Mouse (Mus musculus) hindbrain, embryonic 10.5 days (tissue): ENCODE data around the gene Tmem131. TPM values are rescaled to one million over a fixed set of nuclear protein-coding genes. Genes with fewer than 3 reads are reported as not detected.
"Not testable (repeated sequence)": the region's sequence is repeated elsewhere in the genome, so short reads cannot be mapped to it uniquely, and the experiment has no call there.

ENCODE experiments used
- DNase-seq: peaks from one replicate; pipeline ENCODE4 v3.0.0-alpha.2; 2017; ENCODE audit warnings: low spot score
- H3K27ac ChIP-seq: fragments of 300-500 bp; sonication (generic); 2 replicates; pipeline ENCODE4 v1.5.1; 2016; ENCODE audit warnings: mild to moderate bottlenecking, moderate library complexity
- H3K27me3 ChIP-seq: fragments of 300-500 bp; sonication (generic); 2 replicates; pipeline ENCODE4 v1.6.1; 2016; ENCODE audit warnings: mild to moderate bottlenecking; ENCODE audit not compliant: poor library complexity, insufficient read depth, severe bottlenecking
- H3K36me3 ChIP-seq: fragments of 300-500 bp; sonication (generic); 2 replicates; pipeline ENCODE4 v1.6.1; 2016; ENCODE audit warnings: mild to moderate bottlenecking, moderate library complexity
- H3K4me1 ChIP-seq: fragments of 300-500 bp; sonication (generic); replicated peaks from 2 replicates; pipeline ENCODE4 v1.6.1; 2016; ENCODE audit warnings: mild to moderate bottlenecking
- H3K4me3 ChIP-seq: fragments of 300-500 bp; sonication (generic); 2 replicates; pipeline ENCODE4 v1.5.1; 2016; ENCODE audit warnings: mild to moderate bottlenecking, moderate library complexity
- H3K9me3 ChIP-seq: fragments of 300-500 bp; sonication (generic); 2 replicates; pipeline ENCODE4 v1.6.1; 2016; ENCODE audit warnings: mild to moderate bottlenecking, moderate library complexity
- WGBS: fragments of 180-500 bp; shearing (Covaris S2); methylation state at CpG from one replicate; pipeline ENCODE4 v1.1.7; 2016; 5-methylcytosine and 5-hydroxymethylcytosine counted together
- polyA plus RNA-seq: library from polyadenylated mRNA; unstranded; fragments of >200 nt; fragmentation: Nextera tagmentation; extraction: Ambion mirVana; gene quantifications from 2 replicates; pipeline ENCODE4 v1.2.1, GENCODE M21; 2016

The Tmem131 gene
- polyA plus RNA-seq, 1 experiment from 2014 or later, result 12.7 TPM

- Histone ChIP-seq H3K36me3 (0 out of 2 replicates have a peak, but pooled peaks cover 4% of the 10 kb centered on the region), H3K27ac (no peak overlapping the region), H3K4me1 (no peaks in the 10 kb centered on the region), H3K9me3 (no peaks in the 10 kb centered on the region), H3K4me3 (no peak overlapping the region), H3K27me3 (no peaks in the 10 kb centered on the region)
- no peak for DNase-seq
- WGBS, result 80% methylated on average over 6 of the region's 6 CpGs
These were observed 39.0 kb downstream of the Tmem131 start for GRCm38 (mm10) chr1:36904489-36904888.

GRCm38 (mm10) chr1:36904084-36904451 lies 39.4 kb downstream of the Tmem131 start:
- H3K27me3 ChIP-seq, result no peaks in the 10 kb centered on the region
- H3K4me1 ChIP-seq, result no peaks in the 10 kb centered on the region
- no peaks in the 10 kb centered on the region for H3K9me3 ChIP-seq
- 0 out of 2 replicates have a peak, but pooled peaks cover 4% of the 10 kb centered on the region for H3K36me3 ChIP-seq
- DNase-seq, result no peak
- H3K4me3 ChIP-seq, result no peak overlapping the region
- no peak overlapping the region for H3K27ac ChIP-seq
- 74% methylated on average over 3 of the region's 3 CpGs for WGBS

- Histone ChIP-seq H3K4me1 (no peaks in the 10 kb centered on the region), H3K9me3 (no peaks in the 10 kb centered on the region), H3K27me3 (no peaks in the 10 kb centered on the region), H3K4me3 (no peak overlapping the region), H3K27ac (no peak overlapping the region), H3K36me3 (0 out of 2 replicates have a peak, but pooled peaks cover 4% of the 10 kb centered on the region)
- WGBS, result 95% methylated on average over 15 of the region's 15 CpGs
- DNase-seq, result no peak
These were observed 39.9 kb downstream of the Tmem131 start for GRCm38 (mm10) chr1:36903376-36904083.

- DNase-seq, result no peak
- no peaks in the 10 kb centered on the region for H3K4me1 ChIP-seq
- no peaks in the 10 kb centered on the region for H3K27me3 ChIP-seq
- 0 out of 2 replicates have a peak, but pooled peaks cover 4% of the 10 kb centered on the region for H3K36me3 ChIP-seq
- H3K4me3 ChIP-seq, result no peak overlapping the region
- H3K27ac ChIP-seq, result no peak overlapping the region
- WGBS, result 92% methylated on average over 11 of the region's 11 CpGs
- no peaks in the 10 kb centered on the region for H3K9me3 ChIP-seq
These were observed 40.7 kb downstream of the Tmem131 start for GRCm38 (mm10) chr1:36902533-36903315.

- Histone ChIP-seq H3K4me1 (no peaks in the 10 kb centered on the region), H3K27me3 (no peaks in the 10 kb centered on the region), H3K9me3 (no peaks in the 10 kb centered on the region), H3K36me3 (no peaks in the 10 kb centered on the region), H3K27ac (no peak overlapping the region), H3K4me3 (no peak overlapping the region)
- 94% methylated on average over 2 of the region's 2 CpGs for WGBS
- DNase-seq, result no peak
These were observed 43.8 kb downstream of the Tmem131 start for GRCm38 (mm10) chr1:36899622-36900021.

GRCm38 (mm10) chr1:36896423-36896822 lies 47.0 kb downstream of the Tmem131 start:
- Histone ChIP-seq H3K36me3 (no peaks in the 10 kb centered on the region), H3K9me3 (no peaks in the 10 kb centered on the region), H3K27ac (no peak overlapping the region), H3K4me3 (no peak overlapping the region), H3K27me3 (no peaks in the 10 kb centered on the region), H3K4me1 (no peaks in the 10 kb centered on the region)
- WGBS, result 92% methylated on average over 4 of the region's 4 CpGs
- DNase-seq, result no peak

- Histone ChIP-seq H3K9me3 (no peaks in the 10 kb centered on the region), H3K27ac (no peak overlapping the region), H3K4me3 (no peak overlapping the region), H3K27me3 (no peaks in the 10 kb centered on the region), H3K36me3 (no peaks in the 10 kb centered on the region), H3K4me1 (no peaks in the 10 kb centered on the region)
- WGBS, result 89% methylated on average over 3 of the region's 3 CpGs
- DNase-seq, result no peak
These were observed 48.0 kb downstream of the Tmem131 start for GRCm38 (mm10) chr1:36895452-36895851.

GRCm38 (mm10) chr1:36894136-36894535 lies 49.3 kb downstream of the Tmem131 start:
- no peaks in the 10 kb centered on the region for H3K27me3 ChIP-seq
- no peak for DNase-seq
- H3K36me3 ChIP-seq, result no peaks in the 10 kb centered on the region
- no peak overlapping the region for H3K27ac ChIP-seq
- H3K4me1 ChIP-seq, result no peaks in the 10 kb centered on the region
- 90% methylated on average over 3 of the region's 3 CpGs for WGBS
- no peaks in the 10 kb centered on the region for H3K9me3 ChIP-seq
- no peak overlapping the region for H3K4me3 ChIP-seq

- not testable (repeated sequence) for H3K36me3 ChIP-seq, DNase-seq, H3K9me3 ChIP-seq, H3K27ac ChIP-seq, H3K4me3 ChIP-seq, H3K27me3 ChIP-seq, H3K4me1 ChIP-seq
- WGBS, result 94% methylated on average over 5 of the region's 5 CpGs
These were observed 49.7 kb downstream of the Tmem131 start for GRCm38 (mm10) chr1:36893720-36894119.

- no peak overlapping the region for H3K27ac ChIP-seq
- H3K4me1 ChIP-seq, result no peaks in the 10 kb centered on the region
- no peaks in the 10 kb centered on the region for H3K27me3 ChIP-seq
- H3K36me3 ChIP-seq, result 0 out of 2 replicates have a peak, but pooled peaks cover 4% of the 10 kb centered on the region
- no peak for DNase-seq
- 75% methylated on average over 6 of the region's 6 CpGs for WGBS
- H3K9me3 ChIP-seq, result no peaks in the 10 kb centered on the region
- H3K4me3 ChIP-seq, result no peak overlapping the region
These were observed 50.3 kb downstream of the Tmem131 start for GRCm38 (mm10) chr1:36893146-36893545.

- WGBS, result 84% methylated on average over 3 of the region's 3 CpGs
- Histone ChIP-seq H3K4me1 (no peaks in the 10 kb centered on the region), H3K9me3 (no peaks in the 10 kb centered on the region), H3K36me3 (0 out of 2 replicates have a peak, but pooled peaks cover 11% of the 10 kb centered on the region), H3K27ac (no peak overlapping the region), H3K4me3 (no peak overlapping the region), H3K27me3 (no peaks in the 10 kb centered on the region)
- no peak for DNase-seq
These were observed 51.0 kb downstream of the Tmem131 start for GRCm38 (mm10) chr1:36892461-36892860.

- H3K27ac ChIP-seq, result no peak overlapping the region
- 91% methylated on average over 5 of the region's 5 CpGs for WGBS
- H3K4me3 ChIP-seq, result no peak overlapping the region
- no peak for DNase-seq
- H3K9me3 ChIP-seq, result no peaks in the 10 kb centered on the region
- H3K4me1 ChIP-seq, result peaks cover 13% of the 10 kb centered on the region
- peaks cover 21% of the 10 kb centered on the region; the same call in 1 of the 2 replicates for H3K36me3 ChIP-seq
- no peaks in the 10 kb centered on the region for H3K27me3 ChIP-seq
These were observed 54.5 kb downstream of the Tmem131 start for GRCm38 (mm10) chr1:36889016-36889415.

GRCm38 (mm10) chr1:36887172-36887571 lies 56.3 kb downstream of the Tmem131 start:
- 93% methylated on average over 3 of the region's 3 CpGs for WGBS
- H3K27me3 ChIP-seq, result no peaks in the 10 kb centered on the region

More at GRCm38 (mm10) chr1:36887172-36887571, 56.3 kb downstream of the Tmem131 start:
- Histone ChIP-seq H3K36me3 (peaks cover 21% of the 10 kb centered on the region; the same call in 1 of the 2 replicates), H3K27ac (no peak overlapping the region), H3K4me3 (no peak overlapping the region), H3K9me3 (no peaks in the 10 kb centered on the region), H3K4me1 (peaks cover 17% of the 10 kb centered on the region)
- DNase-seq, result no peak
